ENCODE assay signal across 7 mouse cellular contexts in genomic region chr5:115235786-115236263, GRCm38 (mm10). TPM values are rescaled to one million over a fixed set of nuclear protein-coding genes. Genes with fewer than 3 reads are reported as not detected.
DNase-seq lines count a peak whose midpoint lies in the region; ATAC-seq lines count a peak whose summit lies in the region.

Gene Pop5, plus strand, starts transcription at chr5:115235836.

- no peaks in the 10 kb centered on the region for H3K9me3 ChIP-seq in intestine, embryonic 14.5 days (ENCODE audit: control insufficient read depth, low read length)
- H3K9me3 ChIP-seq in midbrain, embryonic 10.5 days (replicated peaks): no peaks in the 10 kb centered on the region

- intact Hi-C loops in left cerebral cortex, postnatal 25 days (cut with DNase I): loop anchor here (1.0 to 2.0 kb wide), 5 partner anchors 29 to 257 kb away; partner anchors contain the start of gene Mlec

- H3K36me3 ChIP-seq in intestine, embryonic 14.5 days (ENCODE audit: control insufficient read depth, insufficient read depth, low read length): peaks cover 12% of the 10 kb centered on the region
- peaks cover 13% of the 10 kb centered on the region for H3K36me3 ChIP-seq in midbrain, embryonic 10.5 days

- peak; percentile 66 for ATAC-seq in intestine, embryonic 14.5 days (replicated peaks; ENCODE audit: low FRiP score, low TSS enrichment, low read depth)

- no peak within 1 kb of the TSS for H3K27ac ChIP-seq in intestine, embryonic 14.5 days (ENCODE audit: low read depth)
- H3K27ac ChIP-seq in midbrain, embryonic 10.5 days (replicated peaks): peak within 1 kb of the TSS; percentile 72

- H3K27me3 ChIP-seq in intestine, embryonic 14.5 days (replicated peaks; ENCODE audit: control insufficient read depth, insufficient read depth, low read length): peaks cover 15% of the 10 kb centered on the region
- peaks cover 78% of the 10 kb centered on the region for H3K27me3 ChIP-seq in midbrain, embryonic 10.5 days (ENCODE audit: low read depth, poor library complexity, severe bottlenecking)

- DNase-seq in adrenal gland, adult (ENCODE audit: inconsistent age in 2 of 2, low spot score in 1 of 2): peak; percentile 89 to 96
- peak; percentile 94 for DNase-seq in embryo, embryonic 10.5 days (ENCODE audit: low spot score)
- peak; percentile 76 for DNase-seq in gastrocnemius, postnatal 25 days
- DNase-seq in intestine, embryonic 14.5 days (ENCODE audit: low spot score): peak; percentile 98
- DNase-seq in left cerebral cortex, postnatal 25 days (ENCODE audit: low spot score in 2 of 2): peak; percentile 90 to 93
- DNase-seq in midbrain, embryonic 10.5 days (ENCODE audit: low spot score): peak; percentile 88
- DNase-seq in right cerebral cortex, postnatal 4 days: peak; percentile 99

- peak within 1 kb of the TSS; percentile 56 for H3K4me3 ChIP-seq in intestine, embryonic 14.5 days (ENCODE audit: low read depth, low read length)
- H3K4me3 ChIP-seq in midbrain, embryonic 10.5 days: peak within 1 kb of the TSS; percentile 65

- peak within 1 kb of the TSS; percentile 34 for H3K9ac ChIP-seq in intestine, embryonic 14.5 days (ENCODE audit: low read length)

- peak within 1 kb of the TSS; percentile 70 for H3K4me2 ChIP-seq in intestine, embryonic 14.5 days (ENCODE audit: low read length)

- WGBS in intestine, embryonic 14.5 days: 3% methylated on average over 21 of the region's 21 CpGs
- WGBS in midbrain, embryonic 10.5 days: 2% methylated on average over 21 of the region's 21 CpGs

- H3K4me1 ChIP-seq in intestine, embryonic 14.5 days (replicated peaks; ENCODE audit: control insufficient read depth, insufficient read depth, low read length): peaks cover 9% of the 10 kb centered on the region
- peaks cover 40% of the 10 kb centered on the region for H3K4me1 ChIP-seq in midbrain, embryonic 10.5 days

RNA-seq across cellular contexts. Expression of gene Pop5, which starts in this region (rescaled TPM):
- 10 to 100 TPM; 29.2 to 30.7 TPM for total RNA-seq in gastrocnemius, postnatal 25 days (2021)
- 134 and 140 TPM in 2 replicates for polyA plus RNA-seq in intestine, embryonic 14.5 days (2014; fragmentation: Nextera tagmentation; extraction: Ambion mirVana)
- total RNA-seq in left cerebral cortex, postnatal 25 days (2021): 100 to 1,000 TPM; 104 to 110 TPM
- 104 and 113 TPM in 2 replicates for polyA plus RNA-seq in midbrain, embryonic 10.5 days (2016; fragmentation: Nextera tagmentation; extraction: Ambion mirVana)
